Comparison of ENCODE assay signal across 8 mouse cellular contexts in genomic region chr7:141096649-141097056, GRCm38 (mm10). TPM values are rescaled to one million over a fixed set of nuclear protein-coding genes. Genes with fewer than 3 reads are reported as not detected.
A peak's percentile ranks its signal among the peaks of the same experiment; 100 is the strongest.
DNase-seq lines count a peak whose midpoint lies in the region; ATAC-seq and TF ChIP-seq lines count a peak whose summit lies in the region.

No protein-coding gene starts in this region.

- TF ChIP-seq POLR2A in cerebellum, adult 2 months (IDR thresholded peaks at IDR 0.05; ENCODE audit: borderline replicate concordance, insufficient read depth, low read length): no peak

- peaks cover 29% of the 10 kb centered on the region for H3K27me3 ChIP-seq in liver, embryonic 13.5 days
- no peaks in the 10 kb centered on the region for H3K27me3 ChIP-seq in cerebellum, adult 2 months (ENCODE audit: control insufficient read depth, insufficient read depth, low read length)

- peaks cover 70% of the 10 kb centered on the region for H3K4me1 ChIP-seq in liver, embryonic 13.5 days (replicated peaks)
- H3K4me1 ChIP-seq in cerebellum, adult 2 months (ENCODE audit: control insufficient read depth, insufficient read depth, low read length): no peaks in the 10 kb centered on the region

- H3K4me3 ChIP-seq in liver, embryonic 13.5 days (replicated peaks): peak overlapping the region; percentile 37
- H3K4me3 ChIP-seq in cerebellum, adult 2 months (replicated peaks; ENCODE audit: insufficient read depth, low read depth, low read length): no peak overlapping the region

- H3K4me2 ChIP-seq in liver, embryonic 13.5 days: peak overlapping the region; percentile 53

- peak; percentile 39 for ATAC-seq in liver, embryonic 13.5 days (ENCODE audit: low read depth)

- 3% methylated on average over 6 of the region's 6 CpGs for WGBS in liver, embryonic 13.5 days (ENCODE audit: insufficient replicate concordance)
- WGBS in cerebellum, adult 2 months: 62% methylated on average over 6 of the region's 6 CpGs

- no peaks in the 10 kb centered on the region for H3K36me3 ChIP-seq in liver, embryonic 13.5 days

- peak overlapping the region; percentile 57; the same call in 1 of the 2 replicates for H3K9ac ChIP-seq in liver, embryonic 13.5 days

- no peak for TF ChIP-seq CTCF in cerebellum, adult 2 months (IDR thresholded peaks at IDR 0.05; ENCODE audit: borderline replicate concordance, insufficient read depth, low read depth, low read length)

- peak; percentile 94 for DNase-seq in CD4-positive helper T cell, adult 2 months (ENCODE audit: low read depth, low spot score)
- peak; percentile 42 for DNase-seq in adrenal gland, postnatal 25 days
- DNase-seq in heart, postnatal 14 days: peak; percentile 71
- DNase-seq in liver, embryonic 13.5 days: peak; percentile 60
- peak; percentile 75 for DNase-seq in spleen, adult 12 weeks (ENCODE audit: low spot score)
- DNase-seq in retina, embryonic 14.5 days (ENCODE audit: low spot score): no peak
- no peak for DNase-seq in left cerebral cortex, adult 18-20 months (ENCODE audit: low spot score in 2 of 2)
- no peak for DNase-seq in cerebellum, adult 2 months

- H3K9me3 ChIP-seq in liver, embryonic 13.5 days (replicated peaks): no peaks in the 10 kb centered on the region

- H3K27ac ChIP-seq in liver, embryonic 13.5 days: peak overlapping the region; percentile 77
- no peak overlapping the region for H3K27ac ChIP-seq in cerebellum, adult 2 months (ENCODE audit: insufficient read depth, low read length)

- intact Hi-C loops in heart, postnatal 14 days (cut with DNase I): loop anchor here (1.0 to 10.0 kb wide), 2 partner anchors 25 to 268 kb away; no protein-coding TSS in a partner anchor

RNA-seq across cellular contexts. Expression of gene Sigirr, which starts 3.7 kb away (rescaled TPM):
- 4.5 and 5.0 TPM in 2 replicates for total RNA-seq in adrenal gland, postnatal 25 days (2021)
- 1 to 10 TPM; 8.0 to 8.1 TPM for total RNA-seq in heart, postnatal 14 days (2021)
- polyA plus RNA-seq in liver, embryonic 13.5 days (2015; fragmentation: Nextera tagmentation; extraction: Ambion mirVana): 16.5 and 16.9 TPM in 2 replicates
- total RNA-seq in left cerebral cortex, adult 18-20 months (2021): 1 to 10 TPM; 2.1 to 2.3 TPM
- 2.8 and 4.1 TPM in 2 replicates for polyA plus RNA-seq in cerebellum, adult 2 months (2012; rRNA removed)

RNA-seq across cellular contexts. Expression of gene Pkp3, which starts 18.6 kb away (rescaled TPM):
- total RNA-seq in adrenal gland, postnatal 25 days (2021): 0.86 and 1.2 TPM in 2 replicates
- total RNA-seq in heart, postnatal 14 days (2021): under 1 TPM; 0.43 to 0.95 TPM
- polyA plus RNA-seq in liver, embryonic 13.5 days (2015; fragmentation: Nextera tagmentation; extraction: Ambion mirVana): 0.70 and 0.71 TPM in 2 replicates
- under 1 TPM; 0.26 to 0.33 TPM for total RNA-seq in left cerebral cortex, adult 18-20 months (2021)
- 9.6 and 11.2 TPM in 2 replicates for polyA plus RNA-seq in cerebellum, adult 2 months (2012; rRNA removed)

RNA-seq across cellular contexts. Expression of gene Ano9, which starts 21.0 kb away (rescaled TPM):
- 0.33 TPM in 1 of 2 replicates, not detected in the other for total RNA-seq in adrenal gland, postnatal 25 days (2021)
- under 1 TPM; 0.10 to 0.29 TPM for total RNA-seq in heart, postnatal 14 days (2021)
- 0.12 and 0.20 TPM in 2 replicates for polyA plus RNA-seq in liver, embryonic 13.5 days (2015; fragmentation: Nextera tagmentation; extraction: Ambion mirVana)
- not detected for total RNA-seq in left cerebral cortex, adult 18-20 months (2021)
- 0.08 TPM in 1 of 2 replicates, not detected in the other for polyA plus RNA-seq in cerebellum, adult 2 months (2012; rRNA removed)

RNA-seq across cellular contexts. Expression of gene Ptdss2, which starts 25.5 kb away (rescaled TPM):
- total RNA-seq in adrenal gland, postnatal 25 days (2021): 29.1 and 48.2 TPM in 2 replicates
- total RNA-seq in heart, postnatal 14 days (2021): 10 to 100 TPM; 35.9 to 38.7 TPM
- polyA plus RNA-seq in liver, embryonic 13.5 days (2015; fragmentation: Nextera tagmentation; extraction: Ambion mirVana): 138 and 147 TPM in 2 replicates
- 10 to 100 TPM; 43.9 to 51.1 TPM for total RNA-seq in left cerebral cortex, adult 18-20 months (2021)
- 62.4 and 64.2 TPM in 2 replicates for polyA plus RNA-seq in cerebellum, adult 2 months (2012; rRNA removed)

RNA-seq across cellular contexts. Expression of gene B4galnt4, which starts 35.7 kb away (rescaled TPM):
- 2.5 and 3.6 TPM in 2 replicates for total RNA-seq in adrenal gland, postnatal 25 days (2021)
- under 1 TPM; 0.07 to 0.14 TPM for total RNA-seq in heart, postnatal 14 days (2021)
- polyA plus RNA-seq in liver, embryonic 13.5 days (2015; fragmentation: Nextera tagmentation; extraction: Ambion mirVana): 0.75 and 0.81 TPM in 2 replicates
- total RNA-seq in left cerebral cortex, adult 18-20 months (2021): 10 to 100 TPM; 85.9 to 86.1 TPM
- polyA plus RNA-seq in cerebellum, adult 2 months (2012; rRNA removed): 79.0 and 90.6 TPM in 2 replicates

Comparison
In these comparisons a context has a peak if more than half of its experiments do, and no peak if none do; other contexts are left out.
1. DNase-seq: peak in CD4-positive helper T cell, adult 2 months (single experiment), adrenal gland, postnatal 25 days (single experiment), heart, postnatal 14 days (2 of 2), liver, embryonic 13.5 days (single experiment) and spleen, adult 12 weeks (single experiment); none in retina, embryonic 14.5 days (single experiment), left cerebral cortex, adult 18-20 months (0 of 2) and cerebellum, adult 2 months (0 of 2).